Mouse (Mus musculus): ENCODE results near the gene Nedd1. TPM values are rescaled to one million over a fixed set of nuclear protein-coding genes. Genes with fewer than 3 reads are reported as not detected.

Gene Nedd1
- polyA plus RNA-seq, 1 experiment from 2014 or later: 52.5 TPM

DNA sequence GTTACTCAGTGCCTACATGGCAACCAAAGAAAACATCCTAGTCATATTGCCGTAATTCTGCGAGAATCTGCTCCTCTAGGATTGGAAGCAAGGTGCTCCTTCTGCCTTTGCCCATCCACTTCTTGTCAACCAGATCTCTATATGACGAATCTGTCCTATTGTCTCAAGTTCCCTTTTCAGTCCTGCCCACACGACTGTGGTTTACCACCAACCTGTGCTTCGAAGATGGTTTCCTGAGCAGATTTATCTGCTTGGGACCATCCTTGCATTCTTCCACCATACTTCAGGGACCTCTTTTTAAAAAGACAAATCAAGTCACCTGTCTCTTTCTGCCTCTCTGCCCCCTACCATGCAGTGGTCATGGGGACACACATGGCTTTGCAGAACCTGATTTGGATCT is 56.9 kb downstream of the Nedd1 start:
- 86% methylated on average over 5 of the region's 5 CpGs for WGBS
- no peak for DNase-seq (ENCODE audit: low spot score)

GRCm38 (mm10) chr10:92653266-92653665 is 69.0 kb downstream of the Nedd1 start:
- Histone ChIP-seq H3K4me3 (ENCODE audit: low read depth, low read length) (no peak overlapping the region), H3K9ac (ENCODE audit: low read length) (no peak overlapping the region), H3K36me3 (ENCODE audit: control insufficient read depth, insufficient read depth, low read length) (no peaks in the 10 kb centered on the region), H3K4me1 (ENCODE audit: control insufficient read depth, insufficient read depth, low read length) (no peaks in the 10 kb centered on the region), H3K27ac (replicated peaks; ENCODE audit: low read depth, low read length) (no peak overlapping the region), H3K9me3 (ENCODE audit: control insufficient read depth, low read length) (no peaks in the 10 kb centered on the region), H3K4me2 (ENCODE audit: low read depth, severe bottlenecking) (no peak overlapping the region), H3K27me3 (ENCODE audit: control insufficient read depth, insufficient read depth, low read length) (no peaks in the 10 kb centered on the region)
- 82% methylated on average over 4 of the region's 4 CpGs for WGBS
- ATAC-seq (ENCODE audit: insufficient number of reproducible peaks, low FRiP score, low TSS enrichment, low read depth) (no peak), DNase-seq (ENCODE audit: low spot score) (no peak)

More for the DNA sequence above, 56.9 kb downstream of the Nedd1 start:
- no peak overlapping the region for H3K9ac ChIP-seq (ENCODE audit: low read length)
- H3K9me3 ChIP-seq (ENCODE audit: control insufficient read depth, low read length): no peaks in the 10 kb centered on the region
- no peak overlapping the region for H3K27ac ChIP-seq (replicated peaks; ENCODE audit: low read depth, low read length)
- no peak overlapping the region for H3K4me2 ChIP-seq (ENCODE audit: low read depth, severe bottlenecking)
- H3K36me3 ChIP-seq (ENCODE audit: control insufficient read depth, insufficient read depth, low read length): no peaks in the 10 kb centered on the region
- H3K27me3 ChIP-seq (ENCODE audit: control insufficient read depth, insufficient read depth, low read length): no peaks in the 10 kb centered on the region
- ATAC-seq (ENCODE audit: insufficient number of reproducible peaks, low FRiP score, low TSS enrichment, low read depth): no peak
- H3K4me1 ChIP-seq (ENCODE audit: control insufficient read depth, insufficient read depth, low read length): no peaks in the 10 kb centered on the region
- no peak overlapping the region for H3K4me3 ChIP-seq (ENCODE audit: low read depth, low read length)

DNA sequence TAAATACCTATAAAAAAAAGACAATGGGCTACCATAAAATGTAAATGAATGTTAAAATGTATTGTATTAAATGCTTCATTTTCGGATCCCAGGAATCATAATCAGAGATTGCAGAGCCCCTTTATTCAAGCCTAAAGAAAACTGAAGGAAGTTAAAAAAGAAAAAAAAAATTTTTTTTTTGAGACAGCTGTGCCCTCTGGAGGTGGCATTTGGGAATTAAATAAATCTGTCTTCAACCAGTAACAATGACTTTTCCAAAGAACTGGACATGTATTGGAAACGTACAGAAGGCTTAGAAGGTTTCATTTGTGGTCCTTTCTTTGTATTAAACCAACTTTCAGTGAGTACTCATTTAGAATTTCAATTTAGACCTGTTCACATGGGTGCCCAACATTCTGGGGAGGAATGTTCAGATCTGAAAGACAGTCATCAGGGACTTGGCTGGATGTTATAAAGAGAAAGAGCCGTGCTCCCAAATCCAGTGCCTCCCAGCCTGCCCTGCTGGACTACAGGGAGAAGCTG is 69.8 kb downstream of the Nedd1 start:
- DNase-seq (ENCODE audit: low spot score) (no peak), ATAC-seq (ENCODE audit: insufficient number of reproducible peaks, low FRiP score, low TSS enrichment, low read depth) (no peak)
- H3K9ac ChIP-seq (ENCODE audit: low read length): no peak overlapping the region

DNA sequence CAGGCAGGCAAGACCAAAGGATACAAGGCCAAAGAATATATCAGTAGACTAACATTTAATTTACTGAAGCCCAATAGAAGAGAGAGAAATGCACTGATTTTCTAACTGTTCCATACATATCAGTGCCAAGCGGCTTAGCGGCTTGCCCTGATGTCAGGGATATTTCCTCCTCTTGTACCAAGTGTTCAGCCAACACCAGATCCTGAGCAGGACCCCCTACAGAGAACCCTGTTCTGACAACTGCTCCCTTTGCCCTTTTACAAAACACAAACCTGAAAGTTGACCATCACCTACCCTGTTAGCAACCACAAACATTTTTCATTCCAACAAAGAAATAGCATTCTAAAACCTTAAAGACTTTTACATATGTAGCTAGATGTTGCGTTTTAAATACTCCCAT is 71.0 kb downstream of the Nedd1 start:
- H3K27me3 ChIP-seq (ENCODE audit: control insufficient read depth, insufficient read depth, low read length): no peaks in the 10 kb centered on the region
- no peak overlapping the region for H3K27ac ChIP-seq (replicated peaks; ENCODE audit: low read depth, low read length)
- ATAC-seq (ENCODE audit: insufficient number of reproducible peaks, low FRiP score, low TSS enrichment, low read depth): no peak
- WGBS: 88% methylated on average over 3 of the region's 3 CpGs
- no peaks in the 10 kb centered on the region for H3K36me3 ChIP-seq (ENCODE audit: control insufficient read depth, insufficient read depth, low read length)
- DNase-seq (ENCODE audit: low spot score): no peak
- H3K9me3 ChIP-seq (ENCODE audit: control insufficient read depth, low read length): no peaks in the 10 kb centered on the region
- no peak overlapping the region for H3K9ac ChIP-seq (ENCODE audit: low read length)
- H3K4me2 ChIP-seq (ENCODE audit: low read depth, severe bottlenecking): no peak overlapping the region
- no peak overlapping the region for H3K4me3 ChIP-seq (ENCODE audit: low read depth, low read length)
- H3K4me1 ChIP-seq (ENCODE audit: control insufficient read depth, insufficient read depth, low read length): no peaks in the 10 kb centered on the region

More for the DNA sequence above, 69.8 kb downstream of the Nedd1 start:
- Histone ChIP-seq H3K36me3 (ENCODE audit: control insufficient read depth, insufficient read depth, low read length) (no peaks in the 10 kb centered on the region), H3K9me3 (ENCODE audit: control insufficient read depth, low read length) (no peaks in the 10 kb centered on the region), H3K4me1 (ENCODE audit: control insufficient read depth, insufficient read depth, low read length) (no peaks in the 10 kb centered on the region), H3K4me2 (ENCODE audit: low read depth, severe bottlenecking) (no peak overlapping the region), H3K27me3 (ENCODE audit: control insufficient read depth, insufficient read depth, low read length) (no peaks in the 10 kb centered on the region), H3K27ac (replicated peaks; ENCODE audit: low read depth, low read length) (no peak overlapping the region), H3K4me3 (ENCODE audit: low read depth, low read length) (no peak overlapping the region)
- WGBS: 55% methylated on average over 3 of the region's 3 CpGs

DNA sequence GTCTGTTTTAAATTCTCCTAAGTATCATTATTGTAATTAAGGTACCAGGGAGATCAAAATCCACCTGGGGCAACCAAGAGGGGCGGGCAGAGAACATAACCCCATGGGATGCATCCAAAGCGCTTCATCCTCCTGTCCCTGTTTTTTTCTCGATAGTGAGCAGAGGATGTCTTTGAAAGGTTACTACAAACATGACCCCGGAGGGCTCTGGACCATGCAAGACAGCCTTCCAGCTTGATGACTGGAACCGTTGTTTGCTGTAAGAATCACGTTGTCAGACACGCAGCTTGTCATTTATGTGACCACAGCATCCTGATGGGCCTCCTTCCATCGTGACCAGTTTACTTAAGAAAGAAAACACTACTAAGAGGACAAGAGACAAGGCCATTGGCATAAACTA is 73.1 kb downstream of the Nedd1 start:
- no peak overlapping the region for H3K4me2 ChIP-seq (ENCODE audit: low read depth, severe bottlenecking)
- DNase-seq (ENCODE audit: low spot score) (no peak), ATAC-seq (ENCODE audit: insufficient number of reproducible peaks, low FRiP score, low TSS enrichment, low read depth) (no peak)
- H3K36me3 ChIP-seq (ENCODE audit: control insufficient read depth, insufficient read depth, low read length): no peaks in the 10 kb centered on the region
- no peak overlapping the region for H3K4me3 ChIP-seq (ENCODE audit: low read depth, low read length)
- H3K9ac ChIP-seq (ENCODE audit: low read length): no peak overlapping the region
- 89% methylated on average over 8 of the region's 8 CpGs for WGBS
- H3K27me3 ChIP-seq (ENCODE audit: control insufficient read depth, insufficient read depth, low read length): no peaks in the 10 kb centered on the region
- no peaks in the 10 kb centered on the region for H3K9me3 ChIP-seq (ENCODE audit: control insufficient read depth, low read length)
- no peaks in the 10 kb centered on the region for H3K4me1 ChIP-seq (ENCODE audit: control insufficient read depth, insufficient read depth, low read length)
- H3K27ac ChIP-seq (replicated peaks; ENCODE audit: low read depth, low read length): no peak overlapping the region

DNA sequence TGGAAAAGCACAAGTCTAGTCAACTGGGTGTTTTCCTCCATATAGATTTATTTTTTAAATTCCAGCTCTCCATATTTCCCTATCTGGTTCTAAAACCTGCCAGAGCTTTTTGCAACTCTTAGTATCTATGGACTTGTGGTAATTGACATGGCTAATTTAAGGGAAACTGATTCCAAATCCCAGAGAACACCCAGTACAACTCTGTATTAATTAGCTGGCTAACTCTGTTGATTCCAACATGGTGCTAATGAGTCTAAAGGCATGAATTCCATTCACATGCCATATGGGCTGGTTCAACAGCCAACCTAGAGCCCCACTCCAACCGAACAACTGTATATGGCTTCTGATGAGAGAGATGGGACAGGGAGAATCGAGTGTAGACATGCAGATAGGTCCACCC is 74.5 kb downstream of the Nedd1 start:
- no peak overlapping the region for H3K9ac ChIP-seq (ENCODE audit: low read length)
- H3K4me3 ChIP-seq (ENCODE audit: low read depth, low read length): no peak overlapping the region
- no peak overlapping the region for H3K27ac ChIP-seq (replicated peaks; ENCODE audit: low read depth, low read length)
- H3K36me3 ChIP-seq (ENCODE audit: control insufficient read depth, insufficient read depth, low read length): no peaks in the 10 kb centered on the region
- WGBS: 86% methylated on average over 2 of the region's 2 CpGs
- no peaks in the 10 kb centered on the region for H3K9me3 ChIP-seq (ENCODE audit: control insufficient read depth, low read length)
- no peak for DNase-seq (ENCODE audit: low spot score)
- H3K27me3 ChIP-seq (ENCODE audit: control insufficient read depth, insufficient read depth, low read length): no peaks in the 10 kb centered on the region
- no peak overlapping the region for H3K4me2 ChIP-seq (ENCODE audit: low read depth, severe bottlenecking)
- H3K4me1 ChIP-seq (ENCODE audit: control insufficient read depth, insufficient read depth, low read length): no peaks in the 10 kb centered on the region
- ATAC-seq (ENCODE audit: insufficient number of reproducible peaks, low FRiP score, low TSS enrichment, low read depth): no peak

- Histone ChIP-seq H3K4me1 (ENCODE audit: control insufficient read depth, insufficient read depth, low read length) (0 out of 2 replicates have a peak, but pooled peaks cover 5% of the 10 kb centered on the region), H3K9me3 (ENCODE audit: control insufficient read depth, low read length) (no peaks in the 10 kb centered on the region), H3K27me3 (ENCODE audit: control insufficient read depth, insufficient read depth, low read length) (no peaks in the 10 kb centered on the region), H3K9ac (ENCODE audit: low read length) (no peak overlapping the region), H3K4me3 (ENCODE audit: low read depth, low read length) (no peak overlapping the region), H3K4me2 (ENCODE audit: low read depth, severe bottlenecking) (no peak overlapping the region), H3K36me3 (ENCODE audit: control insufficient read depth, insufficient read depth, low read length) (no peaks in the 10 kb centered on the region), H3K27ac (replicated peaks; ENCODE audit: low read depth, low read length) (no peak overlapping the region)
- 75% methylated on average over 8 of the region's 8 CpGs for WGBS
- ATAC-seq (ENCODE audit: insufficient number of reproducible peaks, low FRiP score, low TSS enrichment, low read depth) (no peak), DNase-seq (ENCODE audit: low spot score) (no peak)
Observed at GRCm38 (mm10) chr10:92643995-92644394, 78.2 kb downstream of the Nedd1 start.

GRCm38 (mm10) chr10:92641032-92641431 is 81.2 kb downstream of the Nedd1 start:
- Histone ChIP-seq H3K4me3 (ENCODE audit: low read depth, low read length) (no peak overlapping the region), H3K27ac (replicated peaks; ENCODE audit: low read depth, low read length) (no peak overlapping the region), H3K27me3 (ENCODE audit: control insufficient read depth, insufficient read depth, low read length) (no peaks in the 10 kb centered on the region)

More at GRCm38 (mm10) chr10:92641032-92641431, 81.2 kb downstream of the Nedd1 start:
- 0 out of 2 replicates have a peak, but pooled peaks cover 5% of the 10 kb centered on the region for H3K4me1 ChIP-seq (ENCODE audit: control insufficient read depth, insufficient read depth, low read length)
- DNase-seq (ENCODE audit: low spot score) (no peak), ATAC-seq (ENCODE audit: insufficient number of reproducible peaks, low FRiP score, low TSS enrichment, low read depth) (no peak)
- H3K9ac ChIP-seq (ENCODE audit: low read length): no peak overlapping the region
- no peaks in the 10 kb centered on the region for H3K9me3 ChIP-seq (ENCODE audit: control insufficient read depth, low read length)
- H3K4me2 ChIP-seq (ENCODE audit: low read depth, severe bottlenecking): no peak overlapping the region
- H3K36me3 ChIP-seq (ENCODE audit: control insufficient read depth, insufficient read depth, low read length): no peaks in the 10 kb centered on the region
